Mouse (Mus musculus) left cerebral cortex, postnatal 36 days (tissue): ENCODE measurements around the gene Pprc1. TPM values are rescaled to one million over a fixed set of nuclear protein-coding genes. Genes with fewer than 3 reads are reported as not detected.

ENCODE experiments used
- DNase-seq, 2 experiments: peaks; one replicate each; pipeline ENCODE4 v3.0.0; 2021 to 2022; ENCODE audit warnings: low spot score in 2 of 2, mixed read lengths in 1 of 2
- intact Hi-C: fragments of 180-260 bp; cut with DNase I; formaldehyde crosslinking; loops from one replicate; pipeline ENCODE4 v1.15.1; 2025
- total RNA-seq, 2 experiments: library from RNA; stranded (reverse); gene quantifications; 2 replicates each; pipeline ENCODE4 v1.2.3; 2021

The Pprc1 gene
- 10 to 100 TPM; 20.5 to 25.5 TPM for total RNA-seq

DNA sequence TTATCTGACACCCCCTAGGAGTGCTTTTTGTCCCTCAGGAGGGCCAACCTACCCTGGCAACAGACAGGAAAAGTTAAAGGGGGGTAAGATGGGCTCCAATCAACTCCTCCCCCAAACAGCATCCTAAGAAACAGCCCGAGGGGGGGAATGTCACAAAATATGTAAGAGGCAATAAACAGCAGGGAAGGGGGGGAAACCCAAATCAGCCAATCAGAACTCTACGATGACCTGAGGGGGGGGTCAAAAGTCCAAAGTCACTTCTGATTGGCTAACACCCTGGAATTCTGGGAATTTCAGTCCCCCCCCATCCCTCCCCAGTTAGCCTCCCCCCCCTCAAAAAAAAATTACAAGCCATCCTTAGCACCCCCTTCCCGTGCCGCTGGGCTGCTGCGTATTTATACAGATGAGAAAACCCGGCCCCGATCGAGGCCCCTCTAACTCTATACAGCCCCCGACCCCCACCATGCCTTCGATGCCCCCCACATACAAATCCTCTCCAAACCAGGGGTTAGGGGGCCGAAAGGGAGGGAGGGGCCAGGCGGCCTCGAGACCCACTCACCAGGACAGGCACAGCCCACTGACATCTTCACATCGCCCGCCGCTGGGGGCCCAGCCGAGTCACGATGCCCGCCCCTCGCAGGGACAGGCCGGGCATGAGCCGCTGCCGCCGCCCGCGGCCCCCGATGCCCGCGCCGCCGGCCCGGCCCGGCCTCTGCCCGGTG lies at the start of gene Pprc1:
Gene Pprc1 (plus strand): TSS at position 616 of the 722 bp plus-strand sequence.
- intact Hi-C loops, result loop anchor here (5.0 kb wide), 1 partner anchor 47 kb away; the partner anchor contains the start of gene Armh3
- DNase-seq, result no peak

DNA sequence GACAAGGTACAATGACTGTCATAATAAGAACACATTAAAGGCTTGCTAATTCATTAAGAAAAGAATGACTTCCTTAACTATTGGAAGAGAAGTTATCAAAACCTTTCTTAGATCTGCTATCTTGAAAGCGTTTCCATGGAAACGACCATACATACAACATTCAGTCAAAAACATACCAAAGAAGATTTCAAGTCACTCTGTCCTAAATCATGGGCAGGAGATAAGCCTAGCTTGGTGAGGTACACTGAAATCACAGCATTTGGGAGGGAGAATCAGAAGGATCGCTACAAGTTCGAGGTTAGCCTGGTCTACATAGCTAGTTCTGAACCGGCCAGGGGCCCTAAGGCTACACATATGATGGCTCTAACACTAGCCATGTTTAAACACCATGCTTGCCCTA lies 47.3 kb upstream of the Pprc1 start:
- intact Hi-C loops, result loop anchor here (5.0 kb wide), 1 partner anchor 45 kb away; the partner anchor contains the start of gene Pprc1
- DNase-seq, result no peak

DNA sequence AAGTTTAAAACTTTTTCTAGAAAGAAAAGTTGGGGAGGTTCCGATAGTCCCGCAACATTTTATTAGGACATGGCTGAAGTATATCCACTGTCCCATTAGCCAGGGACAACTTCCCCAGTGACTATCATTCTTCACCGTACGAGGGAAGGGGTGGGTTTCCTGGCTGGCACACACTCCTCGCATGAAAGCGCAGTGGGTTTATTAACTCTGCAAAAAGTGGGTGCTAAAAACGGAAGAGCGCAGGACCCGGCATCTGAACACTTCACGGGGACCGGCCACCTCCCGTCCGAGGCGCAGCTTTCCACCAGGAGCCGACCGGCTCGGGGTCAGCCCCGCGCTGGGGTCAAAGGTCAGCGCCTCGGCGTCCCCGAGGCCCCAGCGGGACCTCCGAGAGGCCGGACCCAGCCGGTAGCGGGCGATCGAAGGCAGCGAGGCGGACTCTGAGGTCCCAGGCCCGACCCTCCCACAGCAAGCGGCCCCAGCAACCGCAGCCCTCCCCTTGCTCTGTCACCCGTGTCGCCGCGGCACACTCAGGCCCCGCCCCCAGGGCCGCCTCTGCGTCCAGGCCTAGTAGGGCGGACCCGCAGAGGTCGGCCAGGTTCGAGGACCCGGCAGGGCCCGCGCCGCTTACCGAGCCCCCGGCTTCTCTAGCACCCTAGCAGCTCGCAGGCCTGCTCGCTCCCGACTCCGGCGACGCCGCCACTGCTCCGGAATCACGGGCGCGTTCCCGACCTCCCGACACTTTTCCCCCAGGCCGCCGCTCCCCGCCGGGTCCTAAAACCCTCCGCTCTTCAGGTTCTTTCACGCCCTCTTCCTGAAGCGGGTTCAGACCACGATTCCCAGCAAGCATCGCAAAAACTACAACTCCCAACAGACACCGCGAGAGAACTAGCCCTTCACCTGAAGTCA lies 46.6 kb upstream of the Pprc1 start, which contains the start of gene Armh3:
Gene Armh3 (minus strand): TSS at position 704 of the 909 bp plus-strand sequence.
- intact Hi-C loops, result loop anchor here (5.0 kb wide), 1 partner anchor 44 kb away; the partner anchor contains the start of gene Pprc1

DNA sequence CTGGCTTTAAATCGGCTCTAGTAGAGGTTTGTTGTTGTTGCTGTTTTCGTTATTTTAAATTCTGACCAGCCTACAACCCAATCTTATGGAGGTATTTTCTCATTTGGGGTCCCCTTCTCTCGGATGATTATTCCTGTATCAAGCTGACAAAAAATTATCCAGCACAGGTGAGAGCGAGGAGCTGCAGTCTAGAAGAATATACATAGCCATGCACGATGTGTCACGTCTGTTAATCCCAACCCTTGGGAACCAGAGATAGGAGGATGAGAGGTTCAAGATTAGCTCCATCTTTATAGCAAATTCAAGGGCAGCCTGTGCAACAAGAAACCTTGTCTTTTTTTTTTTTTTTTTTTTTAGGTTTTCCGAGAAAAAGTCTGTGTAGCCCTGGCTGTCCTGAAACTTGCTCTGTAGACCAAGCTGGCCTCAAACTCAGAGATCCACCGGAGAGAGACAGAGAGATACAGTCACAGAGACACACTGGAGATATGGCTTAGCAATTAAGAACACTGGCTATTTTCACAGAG lies 45.9 kb upstream of the Pprc1 start:
- no peak for DNase-seq
- intact Hi-C loops, result loop anchor here (5.0 kb wide), 1 partner anchor 44 kb away; the partner anchor contains the start of gene Pprc1

More for the DNA sequence above, 46.6 kb upstream of the Pprc1 start, which contains the start of gene Armh3:
- DNase-seq, result peak; percentile 94

DNA sequence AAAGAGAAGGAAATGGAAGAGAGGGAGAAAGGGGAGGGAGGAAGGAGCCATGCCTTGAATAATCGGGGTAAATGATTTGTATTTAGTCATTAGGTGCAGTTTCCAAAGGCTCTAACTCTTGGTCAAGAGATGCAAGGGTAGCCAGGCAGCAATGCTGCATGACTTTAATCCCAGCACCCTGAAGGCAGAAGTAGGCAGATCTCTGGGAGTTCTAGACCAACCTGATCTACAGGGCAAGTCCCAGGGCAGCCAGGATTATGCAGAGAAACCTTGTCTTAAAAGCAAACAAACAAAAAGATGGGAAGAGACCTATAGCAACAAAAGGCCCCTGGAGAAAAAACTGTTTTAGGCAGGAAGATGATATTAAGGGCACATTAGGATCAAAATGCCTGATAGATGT lies 45.3 kb upstream of the Pprc1 start:
- no peak for DNase-seq
- intact Hi-C loops, result loop anchor here (5.0 kb wide), 1 partner anchor 43 kb away; the partner anchor contains the start of gene Pprc1

DNA sequence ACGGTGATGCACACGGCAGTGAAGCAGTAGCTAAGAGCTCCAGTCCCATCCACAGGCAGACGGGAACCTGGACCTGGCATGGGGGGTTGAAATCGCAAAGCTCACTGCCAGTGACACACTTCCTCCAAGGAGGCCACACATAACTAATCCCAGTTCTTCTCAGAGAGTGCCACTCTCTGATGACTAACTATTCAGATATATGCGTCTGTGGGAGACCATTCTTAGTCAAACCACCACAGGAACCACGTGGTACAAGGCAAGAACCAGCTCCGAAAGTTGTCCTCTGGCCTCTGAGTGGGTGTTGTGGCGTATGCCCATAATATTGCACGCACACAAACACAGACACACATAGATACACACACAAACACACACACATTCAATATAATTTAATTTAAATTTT lies 42.4 kb upstream of the Pprc1 start:
- intact Hi-C loops, result no loop called here

DNA sequence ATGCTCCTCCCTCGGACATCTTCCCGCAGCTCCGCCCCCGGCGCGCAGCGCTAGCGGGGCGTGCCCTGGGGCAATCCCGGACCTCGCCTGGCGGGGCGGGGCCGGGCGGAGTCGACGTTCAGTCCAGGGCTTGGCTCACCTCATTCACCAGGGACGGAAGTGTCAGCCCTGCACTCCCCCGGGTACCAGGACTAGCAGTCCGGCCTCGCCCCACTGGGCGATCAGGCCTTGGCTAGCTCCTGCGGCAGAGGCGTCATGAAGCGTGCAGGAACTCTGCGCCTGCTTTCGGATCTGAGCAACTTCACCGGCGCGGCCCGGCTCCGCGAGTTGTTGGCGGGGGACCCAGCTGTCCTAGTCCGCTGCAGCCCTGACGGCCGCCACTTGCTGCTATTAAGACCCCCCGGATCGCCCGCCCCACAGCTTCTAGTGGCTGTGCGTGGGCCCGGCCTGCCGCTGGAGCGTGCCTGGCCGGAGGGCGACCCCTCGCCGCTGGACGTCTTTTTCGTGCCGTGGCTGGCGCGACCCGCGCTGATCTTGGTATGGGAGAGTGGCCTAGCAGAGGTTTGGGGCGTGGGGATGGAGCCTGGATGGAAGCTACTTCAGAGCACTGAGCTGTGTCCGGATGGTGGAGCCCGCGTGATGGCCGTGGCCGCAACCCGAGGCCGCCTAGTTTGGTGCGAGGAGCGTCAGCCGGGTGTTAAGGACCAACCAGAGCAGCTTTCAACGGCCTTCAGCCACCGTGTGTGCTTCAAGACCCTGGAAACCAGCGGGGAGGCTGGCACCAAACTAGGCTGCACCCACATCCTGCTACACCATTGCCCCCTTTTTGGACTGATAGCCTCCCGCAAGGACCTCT lies 41.1 kb upstream of the Pprc1 start, which contains the start of gene Hps6:
Gene Hps6 (plus strand): TSS at position 138 of the 856 bp plus-strand sequence.
- DNase-seq, result peak; percentile 66 to 75
- intact Hi-C loops, result no loop called here

More for the DNA sequence above, 42.4 kb upstream of the Pprc1 start:
- no peak for DNase-seq

DNA sequence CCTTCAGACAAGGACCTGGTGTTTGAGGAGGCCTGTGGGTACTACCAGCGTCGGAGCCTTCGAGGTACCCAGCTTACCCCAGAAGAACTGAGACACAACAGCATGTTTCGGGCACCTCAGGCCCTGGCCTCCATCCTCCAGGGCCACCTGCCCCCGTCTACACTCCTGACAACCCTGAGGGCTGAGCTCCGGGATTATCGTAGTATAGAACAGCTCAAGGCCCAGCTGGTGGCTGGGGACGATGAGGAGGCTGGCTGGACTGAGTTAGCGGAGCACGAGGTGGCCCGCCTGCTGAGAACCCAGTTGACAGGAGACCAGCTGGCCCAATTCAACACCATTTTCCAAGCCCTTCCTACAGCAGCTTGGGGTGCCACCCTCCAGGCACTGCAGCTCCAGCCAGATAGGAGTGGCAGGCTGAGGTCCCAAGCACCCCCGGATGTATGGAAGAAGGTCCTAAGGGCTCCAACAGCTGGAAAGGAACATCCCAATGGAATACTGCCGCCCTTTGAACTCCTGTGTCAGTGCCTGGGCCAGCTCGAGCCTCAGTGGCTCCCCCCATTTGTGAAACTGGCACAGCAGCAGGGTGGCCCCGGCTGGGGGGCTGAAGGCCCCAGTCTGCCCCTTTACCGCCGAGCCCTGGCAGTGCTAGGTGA lies 39.7 kb upstream of the Pprc1 start:
- intact Hi-C loops, result no loop called here
- DNase-seq, result no peak

DNA sequence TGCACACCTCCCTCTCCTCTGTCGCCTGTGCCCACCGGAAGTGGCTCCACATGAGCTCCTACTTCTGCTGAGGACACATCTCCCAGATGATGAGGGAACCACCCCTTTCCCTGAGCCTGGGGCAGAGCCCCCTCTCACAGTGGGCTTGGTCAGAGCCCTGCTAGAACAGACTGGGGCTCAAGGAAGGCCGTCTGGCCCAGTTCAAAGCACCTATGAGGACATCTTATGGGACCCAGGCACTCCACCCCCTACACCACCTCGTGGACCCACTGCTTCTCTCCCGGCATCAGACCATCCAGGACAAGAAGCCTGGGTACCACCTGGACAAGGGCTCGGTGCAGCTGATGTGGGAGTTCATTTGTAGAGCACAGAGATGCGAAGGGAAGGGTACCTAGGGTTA lies 39.0 kb upstream of the Pprc1 start:
- intact Hi-C loops, result no loop called here
- DNase-seq, result no peak

DNA sequence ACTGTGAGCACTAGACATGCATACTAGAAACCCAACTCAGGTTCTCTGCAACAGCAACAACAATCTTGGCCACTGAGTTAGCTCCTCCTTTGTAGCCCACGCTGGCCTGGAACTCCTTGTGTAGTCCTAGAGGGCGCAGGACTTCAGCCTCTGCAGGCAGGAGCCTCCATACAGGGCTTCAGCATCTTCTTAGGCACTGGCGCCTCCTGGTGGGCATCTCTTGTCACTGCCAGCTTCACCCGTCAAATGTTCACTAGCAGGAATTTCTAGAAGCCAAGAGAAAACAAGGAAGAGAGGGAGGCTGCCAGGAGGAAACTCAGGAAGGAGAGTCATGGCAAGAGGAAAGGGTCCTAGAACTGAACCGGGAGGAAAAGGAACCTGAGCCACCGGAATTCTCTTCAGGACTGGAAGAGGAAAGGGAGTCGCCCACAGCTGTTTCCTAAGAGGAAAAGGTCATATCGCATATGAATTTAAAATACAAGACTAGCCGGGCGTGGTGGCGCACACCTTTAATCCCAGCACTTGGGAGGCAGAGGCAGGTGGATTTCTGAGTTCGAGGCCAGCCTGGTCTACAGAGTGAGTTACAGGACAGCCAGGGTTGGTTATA lies 30.0 kb upstream of the Pprc1 start:
- intact Hi-C loops, result loop anchor here (5.0 to 10.0 kb wide), 2 partner anchors 202 to 440 kb away; no protein-coding TSS in a partner anchor
- DNase-seq, result peak; percentile 78 to 85

DNA sequence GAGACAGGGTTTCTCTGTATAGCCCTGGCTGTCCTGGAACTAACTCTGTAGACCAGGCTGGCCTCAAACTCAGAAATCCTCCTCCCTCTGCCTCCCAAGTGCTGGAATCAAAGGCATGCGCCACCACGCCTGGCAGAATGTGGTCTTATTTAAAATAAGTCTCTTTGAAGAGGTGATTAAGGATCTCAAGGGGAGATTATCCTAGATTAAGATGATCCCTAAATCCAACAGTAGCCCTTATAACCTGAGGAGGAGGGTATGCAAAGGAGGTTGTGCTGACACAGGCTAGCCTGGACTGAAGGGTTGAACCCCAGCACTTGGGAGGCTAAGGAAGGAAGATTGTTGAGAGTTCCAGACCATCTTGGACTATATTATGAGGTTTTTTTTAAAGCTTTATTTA lies 28.7 kb upstream of the Pprc1 start:
- DNase-seq, result no peak
- intact Hi-C loops, result loop anchor here (10.0 kb wide), 1 partner anchor 441 kb away; no protein-coding TSS in a partner anchor

DNA sequence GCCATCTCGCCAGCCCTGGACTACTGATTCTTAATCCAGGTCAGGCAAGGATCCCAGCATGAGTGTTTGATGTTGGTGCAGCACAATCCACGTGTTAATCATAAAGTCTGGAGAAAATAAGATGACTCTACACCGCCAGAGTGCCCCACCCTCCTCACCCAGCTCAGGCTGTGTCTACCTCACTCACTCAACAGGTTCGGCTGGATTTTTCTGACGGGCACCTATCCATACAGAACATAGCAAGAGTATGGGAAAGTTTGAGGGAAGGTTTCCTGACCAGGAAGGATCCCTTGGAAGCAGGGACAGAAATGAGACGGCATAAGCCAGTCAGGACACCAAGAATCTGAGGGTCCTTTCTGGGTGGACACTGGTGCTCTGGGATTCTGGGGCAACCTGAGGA lies 19.7 kb upstream of the Pprc1 start:
- intact Hi-C loops, result no loop called here
- no peak for DNase-seq

DNA sequence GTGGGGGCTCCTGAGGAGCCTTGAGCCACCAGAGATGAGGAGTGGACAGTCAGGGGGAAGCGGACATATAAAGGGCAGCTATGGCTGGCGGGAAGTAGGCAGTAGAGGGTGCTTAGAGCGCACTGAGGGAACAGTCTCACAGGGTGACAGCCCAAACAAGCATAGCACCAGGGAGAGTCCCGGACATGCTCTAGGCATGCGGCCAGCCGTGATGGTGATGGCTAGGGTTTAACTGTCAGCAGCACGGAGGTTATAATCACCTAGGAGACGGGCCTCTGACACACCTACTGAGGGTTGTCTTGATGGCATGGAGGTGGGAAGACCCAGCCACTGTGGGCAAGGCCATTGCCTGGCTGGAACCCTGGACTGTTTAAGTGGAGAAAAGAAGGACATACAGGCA lies 18.1 kb upstream of the Pprc1 start:
- intact Hi-C loops, result no loop called here
- no peak for DNase-seq

DNA sequence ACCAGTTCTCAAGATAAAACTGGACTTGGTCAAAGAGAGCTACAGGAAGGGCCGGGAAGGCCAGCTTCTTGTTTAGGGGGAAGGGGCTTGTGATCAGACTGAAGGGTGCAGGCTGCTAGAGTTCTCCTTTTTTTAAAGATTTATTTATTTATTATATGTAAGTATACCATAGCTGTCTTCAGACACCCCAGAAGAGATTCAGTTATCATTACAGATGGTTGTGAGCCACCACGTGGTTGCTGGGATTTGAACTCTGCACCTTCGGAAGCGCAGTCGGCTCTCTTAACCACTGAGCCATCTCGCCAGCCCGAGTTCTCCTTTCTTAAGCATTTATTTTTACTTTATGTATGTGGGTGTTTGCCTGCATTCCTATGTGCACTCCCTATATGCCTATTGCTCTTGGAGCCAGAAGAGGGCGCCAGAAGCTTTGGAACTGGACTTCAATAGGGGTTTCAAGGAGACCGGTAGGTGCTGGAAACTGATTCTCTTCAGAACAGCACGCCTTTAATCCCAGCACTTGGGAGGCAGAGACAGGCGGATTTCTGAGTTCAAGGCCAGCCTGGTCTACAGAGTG lies 15.9 kb upstream of the Pprc1 start:
- no peak for DNase-seq
- intact Hi-C loops, result no loop called here

DNA sequence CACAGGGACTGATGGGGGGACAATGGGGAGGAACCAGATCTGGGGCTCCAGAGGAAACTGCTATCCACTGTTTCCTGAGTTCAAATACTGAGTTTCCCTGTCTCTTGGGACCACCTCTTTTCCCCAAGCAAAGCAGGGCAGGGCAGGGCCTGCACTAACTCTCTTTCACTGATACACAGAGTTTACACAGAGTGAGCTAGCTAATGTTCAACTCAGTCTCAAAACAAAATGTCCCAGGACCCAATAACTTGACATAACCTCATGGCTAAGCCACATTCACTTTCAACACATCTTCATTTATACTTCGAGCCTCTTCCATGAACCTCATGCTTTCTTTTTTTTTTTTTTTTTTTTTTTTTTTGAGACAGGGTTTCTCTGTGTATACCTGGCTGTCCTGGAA lies 15.0 kb upstream of the Pprc1 start:
- intact Hi-C loops, result no loop called here
- no peak for DNase-seq

DNA sequence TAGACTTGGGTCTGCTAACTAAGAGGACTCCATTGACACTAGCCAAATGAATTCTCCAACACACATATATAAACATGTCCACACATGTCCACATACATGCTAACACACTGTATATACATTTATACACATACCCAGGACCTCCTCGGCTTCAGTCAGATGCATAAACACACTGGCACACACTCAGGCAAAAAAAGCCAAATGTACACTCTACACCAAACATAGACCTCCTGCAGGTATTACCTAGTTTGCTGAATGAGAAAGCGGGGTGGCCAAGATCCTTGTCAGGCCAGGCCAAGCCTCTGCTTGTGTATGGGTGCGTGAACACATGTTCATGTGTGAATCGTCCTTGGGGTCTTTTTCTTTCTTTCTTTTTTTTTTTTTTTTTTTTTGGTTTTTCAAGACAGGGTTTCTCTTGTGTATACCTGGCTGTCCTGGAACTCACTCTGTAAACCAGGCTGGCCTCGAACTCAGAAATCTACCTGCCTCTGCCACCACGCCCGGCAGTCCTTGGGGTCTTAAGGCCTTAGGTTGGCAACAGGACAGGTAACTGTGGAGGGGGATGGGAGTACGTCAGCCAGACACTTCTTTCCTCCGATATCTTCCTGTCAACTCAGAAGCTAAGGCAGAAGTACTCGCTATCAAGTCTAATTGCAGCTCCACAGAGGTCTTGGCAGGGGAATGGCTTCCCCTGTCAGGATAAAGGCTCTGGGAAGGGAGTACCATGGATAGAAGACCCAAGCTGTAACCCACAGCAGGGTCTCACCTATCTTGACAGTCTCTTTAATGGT lies 14.3 kb upstream of the Pprc1 start:
- intact Hi-C loops, result no loop called here
- no peak for DNase-seq
